Mouse (Mus musculus): ENCODE results near the gene Slc16a13. TPM values are rescaled to one million over a fixed set of nuclear protein-coding genes. Genes with fewer than 3 reads are reported as not detected.
A peak's percentile ranks its signal among the peaks of the same experiment; 100 is the strongest.

Gene Slc16a13
- total and polyA plus RNA-seq, 3 experiments: 2.2 to 4.0 (median 2.8) TPM

DNA sequence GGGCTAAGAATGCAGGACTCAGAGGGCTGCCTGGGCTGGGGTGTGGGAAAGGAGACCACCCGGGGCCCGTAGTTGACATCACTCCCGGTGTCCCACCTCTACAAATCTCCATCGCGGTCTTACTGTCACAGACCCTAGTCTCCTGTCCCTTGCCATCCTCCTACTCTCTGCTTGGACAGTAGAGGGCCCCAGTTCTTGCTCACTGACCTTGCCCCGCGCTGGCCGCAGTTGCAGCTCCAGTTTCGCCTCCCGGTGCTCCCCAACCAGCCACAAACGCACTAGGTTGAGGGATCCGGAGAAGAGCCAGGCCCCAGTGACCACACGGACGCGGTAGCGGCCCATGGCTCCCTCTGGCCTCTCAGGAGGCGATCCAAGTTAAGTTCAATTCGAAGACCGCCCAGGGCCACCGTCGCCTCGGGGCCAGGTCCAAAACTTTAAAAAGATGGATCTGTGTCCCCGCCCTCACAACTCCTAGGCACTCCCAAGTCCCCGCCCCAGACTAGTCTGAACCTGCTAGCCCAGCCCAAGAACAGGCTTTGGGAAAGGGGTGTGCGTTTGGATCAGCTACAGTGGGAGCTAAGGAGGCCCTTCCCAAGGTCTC is 34.2 kb upstream of the Slc16a13 start, which contains the start of gene Alox12:
TSS of gene Alox12 (minus strand) at position 423 of the 601 bp plus-strand sequence.
- Histone ChIP-seq H3K4me3 (peak within 1 kb of the TSS; percentile 57), H3K79me2 (replicated peaks; ENCODE audit: control insufficient read depth, insufficient read depth, low read length) (no peaks in the 10 kb centered on the region), H3K27me3 (ENCODE audit: control insufficient read depth, insufficient read depth, low read length) (0 out of 2 replicates have a peak, but pooled peaks cover 1% of the 10 kb centered on the region), H3K4me1 (ENCODE audit: control insufficient read depth, insufficient read depth, low read length) (peaks cover 2% of the 10 kb centered on the region), H3K27ac (peak within 1 kb of the TSS; percentile 15), H3K36me3 (ENCODE audit: control insufficient read depth, insufficient read depth, low read length) (no peaks in the 10 kb centered on the region), H3K9ac (ENCODE audit: low read depth, low read length) (peak within 1 kb of the TSS; percentile 79)
- peak; percentile 53; the same call in 1 of the 2 replicates for TF ChIP-seq POLR2A (IDR thresholded peaks at IDR 0.05; ENCODE audit: insufficient read depth, low read depth, low read length)
- TF ChIP-seq EP300 (IDR thresholded peaks at IDR 0.05; ENCODE audit: insufficient read depth, low read depth, low read length): peak; percentile 62; the same call in 1 of the 2 replicates
- peak; percentile 79 for TF ChIP-seq CTCF (IDR thresholded peaks at IDR 0.05)
- intact Hi-C loops (cut with DNase I): loop anchor here (1.0 kb wide), 1 partner anchor 54 kb away; no protein-coding TSS in a partner anchor
- 3% methylated on average over 25 of the region's 25 CpGs for WGBS
- DNase-seq: peak; percentile 63 to 71

DNA sequence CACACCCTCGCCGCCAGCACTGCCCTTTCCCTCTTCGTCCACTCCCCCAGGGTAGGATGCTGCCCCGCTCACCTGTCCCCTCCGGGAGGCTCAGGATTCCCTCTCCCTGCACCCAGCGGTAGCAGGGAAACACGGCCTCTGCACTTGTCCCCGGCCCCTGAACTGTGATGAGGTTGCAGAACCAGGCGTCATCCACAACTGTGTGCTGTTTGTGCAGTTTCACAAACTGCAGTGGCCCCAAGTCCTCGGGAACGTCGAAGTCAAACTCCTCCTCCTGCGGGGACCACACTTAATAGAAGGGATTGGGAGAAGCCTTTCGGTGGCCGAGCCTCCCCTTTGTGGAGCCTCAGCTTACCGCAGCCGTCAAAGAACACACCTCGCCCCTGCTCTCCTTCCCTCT is 33.5 kb upstream of the Slc16a13 start:
- Histone ChIP-seq H3K27ac (peak overlapping the region; percentile 13), H3K4me1 (ENCODE audit: control insufficient read depth, insufficient read depth, low read length) (peaks cover 2% of the 10 kb centered on the region), H3K79me2 (replicated peaks; ENCODE audit: control insufficient read depth, insufficient read depth, low read length) (no peaks in the 10 kb centered on the region), H3K27me3 (ENCODE audit: control insufficient read depth, insufficient read depth, low read length) (0 out of 2 replicates have a peak, but pooled peaks cover 1% of the 10 kb centered on the region), H3K36me3 (ENCODE audit: control insufficient read depth, insufficient read depth, low read length) (no peaks in the 10 kb centered on the region), H3K9ac (ENCODE audit: low read depth, low read length) (peak overlapping the region; percentile 61), H3K4me3 (peak overlapping the region; percentile 57)
- WGBS: 12% methylated on average over 18 of the region's 18 CpGs
- DNase-seq: no peak
- intact Hi-C loops (cut with DNase I): no loop called here
- TF ChIP-seq POLR2A (IDR thresholded peaks at IDR 0.05; ENCODE audit: insufficient read depth, low read depth, low read length): no peak

DNA sequence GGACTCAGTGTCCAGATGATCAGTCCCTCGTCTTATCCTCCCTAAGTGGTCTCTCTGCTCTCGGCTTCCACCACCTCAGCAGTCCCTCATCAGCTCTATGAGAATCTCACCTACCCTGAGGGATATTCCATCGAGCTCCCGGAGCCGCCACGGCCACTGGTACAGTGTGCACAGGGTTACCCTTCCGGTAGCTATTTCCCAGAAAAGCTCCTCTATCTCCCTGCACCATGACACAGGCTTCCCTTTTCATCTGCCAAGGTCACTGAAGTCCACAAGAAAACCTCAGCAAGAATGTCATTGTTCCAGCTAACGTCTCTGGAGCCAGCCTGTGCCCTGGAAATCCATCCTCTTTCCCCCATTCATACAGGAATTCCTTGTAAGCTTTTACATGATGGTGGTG is 31.0 kb upstream of the Slc16a13 start:
- H3K79me2 ChIP-seq (replicated peaks; ENCODE audit: control insufficient read depth, insufficient read depth, low read length): no peaks in the 10 kb centered on the region
- 0 out of 2 replicates have a peak, but pooled peaks cover 1% of the 10 kb centered on the region for H3K27me3 ChIP-seq (ENCODE audit: control insufficient read depth, insufficient read depth, low read length)
- no peak overlapping the region for H3K4me3 ChIP-seq
- H3K4me1 ChIP-seq (ENCODE audit: control insufficient read depth, insufficient read depth, low read length): peaks cover 2% of the 10 kb centered on the region; the same call in 1 of the 2 replicates
- no peak overlapping the region for H3K9ac ChIP-seq (ENCODE audit: low read depth, low read length)
- H3K36me3 ChIP-seq (ENCODE audit: control insufficient read depth, insufficient read depth, low read length): no peaks in the 10 kb centered on the region
- WGBS: 50% methylated on average over 8 of the region's 8 CpGs
- no peak overlapping the region for H3K27ac ChIP-seq
- DNase-seq: no peak
- no peak for TF ChIP-seq EP300 (IDR thresholded peaks at IDR 0.05; ENCODE audit: insufficient read depth, low read depth, low read length)
- no peak for TF ChIP-seq POLR2A (IDR thresholded peaks at IDR 0.05; ENCODE audit: insufficient read depth, low read depth, low read length)
- no peak for TF ChIP-seq CTCF (IDR thresholded peaks at IDR 0.05)
- intact Hi-C loops (cut with DNase I): no loop called here

DNA sequence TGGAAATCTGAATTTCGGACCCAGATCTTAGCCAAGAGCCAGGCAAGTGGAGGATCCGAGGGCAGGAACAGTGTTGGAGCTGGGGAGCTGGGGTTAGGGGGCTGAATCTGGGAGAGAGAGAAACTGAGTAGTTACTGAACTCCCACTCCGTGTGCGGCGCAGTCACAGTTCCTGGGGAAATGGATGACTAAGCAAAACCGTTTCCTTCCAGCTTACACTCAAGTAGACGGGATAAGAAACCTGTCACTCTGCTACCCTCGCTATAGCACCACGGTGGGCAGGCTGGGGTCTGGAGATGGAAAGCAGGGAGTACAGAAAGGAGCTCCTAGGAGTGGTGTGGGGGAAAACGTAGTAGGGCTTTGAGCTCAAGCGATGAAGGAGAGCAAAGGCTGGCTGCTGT is 29.3 kb upstream of the Slc16a13 start:
- Histone ChIP-seq H3K79me2 (replicated peaks; ENCODE audit: control insufficient read depth, insufficient read depth, low read length) (no peaks in the 10 kb centered on the region), H3K36me3 (ENCODE audit: control insufficient read depth, insufficient read depth, low read length) (no peaks in the 10 kb centered on the region), H3K27ac (no peak overlapping the region), H3K4me1 (ENCODE audit: control insufficient read depth, insufficient read depth, low read length) (peaks cover 2% of the 10 kb centered on the region; the same call in 1 of the 2 replicates), H3K4me3 (no peak overlapping the region), H3K9ac (ENCODE audit: low read depth, low read length) (no peak overlapping the region), H3K27me3 (ENCODE audit: control insufficient read depth, insufficient read depth, low read length) (0 out of 2 replicates have a peak, but pooled peaks cover 1% of the 10 kb centered on the region)
- intact Hi-C loops (cut with DNase I): no loop called here
- TF ChIP-seq EP300 (IDR thresholded peaks at IDR 0.05; ENCODE audit: insufficient read depth, low read depth, low read length) (no peak), POLR2A (IDR thresholded peaks at IDR 0.05; ENCODE audit: insufficient read depth, low read depth, low read length) (no peak), CTCF (IDR thresholded peaks at IDR 0.05) (no peak)
- WGBS: 50% methylated on average over 11 of the region's 11 CpGs
- DNase-seq: no peak

DNA sequence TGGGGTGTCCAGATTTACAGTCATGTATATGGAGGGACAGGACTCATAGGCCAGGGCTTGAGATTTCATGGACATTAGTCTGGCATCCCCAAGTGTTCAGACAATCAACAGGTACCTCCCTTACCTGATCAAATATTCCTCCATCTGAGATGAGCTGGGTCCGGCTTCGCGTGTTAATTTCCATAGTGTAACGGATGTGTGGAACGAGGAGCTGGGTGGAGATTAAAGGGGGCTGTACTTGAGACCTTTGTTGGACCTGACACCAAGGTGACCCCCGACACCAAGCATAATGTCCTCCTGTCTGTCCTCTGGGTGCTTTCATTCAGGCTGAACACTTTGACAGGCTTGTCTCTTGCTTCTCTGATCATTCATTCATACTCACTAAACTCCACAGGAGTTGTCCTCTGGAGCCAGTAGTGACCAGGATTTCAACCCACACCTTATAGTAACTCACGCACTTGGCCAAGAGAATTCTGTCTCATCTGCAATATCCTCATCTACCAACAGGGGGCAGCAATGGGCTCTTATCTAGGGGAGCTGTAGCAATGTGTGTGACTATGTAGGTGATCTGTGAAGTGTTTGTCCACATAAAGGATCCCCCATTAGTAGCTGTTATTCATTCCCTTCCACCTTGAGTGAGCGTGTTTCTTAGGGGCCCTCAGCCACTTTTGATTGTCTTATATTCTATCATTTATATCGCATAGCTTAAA is 26.4 kb upstream of the Slc16a13 start:
- H3K4me1 ChIP-seq (ENCODE audit: control insufficient read depth, insufficient read depth, low read length): no peaks in the 10 kb centered on the region
- WGBS: 45% methylated on average over 9 of the region's 9 CpGs
- no peaks in the 10 kb centered on the region for H3K27me3 ChIP-seq (ENCODE audit: control insufficient read depth, insufficient read depth, low read length)
- peak; percentile 44 to 53 for DNase-seq
- H3K27ac ChIP-seq: no peak overlapping the region
- TF ChIP-seq POLR2A (IDR thresholded peaks at IDR 0.05; ENCODE audit: insufficient read depth, low read depth, low read length) (no peak), CTCF (IDR thresholded peaks at IDR 0.05) (peak; percentile 94), EP300 (IDR thresholded peaks at IDR 0.05; ENCODE audit: insufficient read depth, low read depth, low read length) (no peak)
- H3K9ac ChIP-seq (ENCODE audit: low read depth, low read length): no peak overlapping the region
- H3K79me2 ChIP-seq (replicated peaks; ENCODE audit: control insufficient read depth, insufficient read depth, low read length): no peaks in the 10 kb centered on the region
- H3K36me3 ChIP-seq (ENCODE audit: control insufficient read depth, insufficient read depth, low read length): no peaks in the 10 kb centered on the region
- intact Hi-C loops (cut with DNase I): no loop called here
- no peak overlapping the region for H3K4me3 ChIP-seq

DNA sequence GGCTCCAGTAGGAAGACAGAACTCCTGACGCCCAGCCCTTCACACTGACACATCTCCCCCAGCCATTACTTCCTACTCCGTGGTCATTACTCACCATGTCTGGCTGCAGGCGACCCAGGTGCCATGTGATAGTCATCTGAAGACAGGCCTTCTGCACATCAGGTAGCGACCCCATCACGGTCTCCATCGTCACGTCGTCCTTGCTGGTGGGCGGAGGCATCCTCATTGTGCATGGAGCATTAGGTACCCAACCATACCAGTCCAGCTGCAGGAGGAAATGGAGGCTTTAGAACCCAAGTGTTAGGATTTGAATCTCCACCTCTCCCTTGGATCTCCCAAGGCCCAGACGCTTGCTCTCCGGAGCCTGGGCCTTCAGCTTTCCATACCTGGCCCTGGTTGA is 21.7 kb upstream of the Slc16a13 start:
- Histone ChIP-seq H3K79me2 (replicated peaks; ENCODE audit: control insufficient read depth, insufficient read depth, low read length) (no peaks in the 10 kb centered on the region), H3K27ac (no peak overlapping the region), H3K4me1 (ENCODE audit: control insufficient read depth, insufficient read depth, low read length) (no peaks in the 10 kb centered on the region; the same call in 1 of the 2 replicates), H3K36me3 (ENCODE audit: control insufficient read depth, insufficient read depth, low read length) (no peaks in the 10 kb centered on the region), H3K27me3 (ENCODE audit: control insufficient read depth, insufficient read depth, low read length) (no peaks in the 10 kb centered on the region), H3K4me3 (no peak overlapping the region), H3K9ac (ENCODE audit: low read depth, low read length) (no peak overlapping the region)
- TF ChIP-seq CTCF (IDR thresholded peaks at IDR 0.05) (no peak), POLR2A (IDR thresholded peaks at IDR 0.05; ENCODE audit: insufficient read depth, low read depth, low read length) (no peak), EP300 (IDR thresholded peaks at IDR 0.05; ENCODE audit: insufficient read depth, low read depth, low read length) (no peak)
- 73% methylated on average over 11 of the region's 11 CpGs for WGBS
- intact Hi-C loops (cut with DNase I): no loop called here
- DNase-seq: no peak
